9 mouse cellular contexts compared by ENCODE assay signal in the genomic region with DNA sequence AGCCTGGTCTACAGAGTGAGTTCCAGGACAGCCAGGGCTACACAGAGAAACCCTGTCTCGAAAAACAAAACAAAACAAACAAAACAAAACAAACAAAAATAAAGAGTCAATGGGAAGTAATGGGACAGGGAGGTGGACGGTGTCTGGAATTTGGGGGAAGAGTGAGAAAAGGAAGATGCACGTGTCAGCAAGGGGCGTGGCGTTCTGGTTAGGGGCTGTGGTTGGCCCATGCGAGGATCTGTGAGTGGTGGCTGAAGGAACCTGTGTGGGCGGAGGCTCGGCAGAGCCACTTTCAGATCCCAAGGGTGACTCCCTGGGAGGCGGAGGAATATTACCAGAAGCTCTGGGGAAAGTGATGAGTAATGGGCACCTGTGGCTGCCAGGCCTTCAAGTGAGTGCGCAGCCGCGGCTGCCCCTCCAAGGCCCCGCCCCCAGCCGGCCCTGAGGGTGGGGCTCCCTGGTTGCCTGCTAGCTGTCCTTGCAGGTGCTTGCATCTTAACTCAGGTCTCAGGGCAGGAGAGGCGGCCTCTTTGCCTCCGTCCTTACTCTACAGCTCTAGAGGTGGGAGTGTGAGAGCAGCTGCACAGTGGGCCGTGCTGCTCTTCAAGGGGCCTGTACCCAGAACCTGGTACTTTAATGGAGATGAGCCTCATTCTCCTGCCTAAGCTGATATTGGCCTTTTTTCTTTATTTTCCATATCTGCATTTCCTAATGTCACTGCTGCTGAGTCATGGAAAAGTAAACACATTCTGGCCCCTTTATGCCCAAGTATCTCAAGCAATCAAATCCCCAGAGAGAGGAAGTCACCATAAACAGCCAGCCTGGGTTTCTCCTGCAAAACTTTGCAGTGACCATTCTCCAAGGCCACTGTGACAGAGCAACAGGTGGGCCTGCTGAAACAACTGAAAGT. TPM values are rescaled to one million over a fixed set of nuclear protein-coding genes. Genes with fewer than 3 reads are reported as not detected.
DNase-seq lines count a peak whose midpoint lies in the region; ATAC-seq and TF ChIP-seq lines count a peak whose summit lies in the region.
"Had no signal": no experiment of that assay in that cellular context is flagged by ENCODE, and none has a peak within 500 bp of the region (broad histone marks: within the 10 kb centered on the region; RNA-seq: fewer than 3 reads in every experiment).

No protein-coding gene starts in this region.

- TF ChIP-seq CTCF in Patski (IDR thresholded peaks at IDR 0.05) = no peak

- in situ Hi-C loops in Patski (cut with MboI; ENCODE audit: low pct_unique_long_range_greater_than_20kb) = no loop called here

- ATAC-seq in Patski = peak; percentile 5
- ATAC-seq in erythroid progenitor cell, adult 5-6 weeks (replicated peaks; ENCODE audit: low FRiP score, poor library complexity, severe bottlenecking) = no peak
- ATAC-seq in frontal cortex, adult (ENCODE audit: low TSS enrichment) = no peak

- CTCF ChIA-PET in Patski (lab: Charles Lee) = no interaction called here

- intact Hi-C loops in left cerebral cortex, postnatal 4 days (cut with DNase I) = no loop called here
- intact Hi-C loops in gastrocnemius, postnatal 14 days (cut with DNase I; ENCODE audit: low total_unique reads) = no loop called here

- POLR2A ChIA-PET in Patski (lab: Charles Lee) = no interaction called here

- DNase-seq in left cerebral cortex, adult 18-20 months (ENCODE audit: low spot score in 2 of 2) = peak; percentile 30 to 49
- no peak for DNase-seq in left cerebral cortex, postnatal 4 days
- no peak for DNase-seq in Patski (ENCODE audit: low read depth, low spot score)
- DNase-seq in gastrocnemius, postnatal 14 days = peak; percentile 61
- DNase-seq in kidney, postnatal 4 days = peak; percentile 70 to 80
- DNase-seq in ovary, postnatal 36 days (ENCODE audit: low spot score) = peak; percentile 60

- H3K27me3 ChIP-seq in Patski = no peaks in the 10 kb centered on the region
- H3K27me3 ChIP-seq: neural tube, embryonic 13.5 days had no signal

RNA-seq across cellular contexts. Expression of a gene that starts 3.3 kb away (rescaled TPM):
- total RNA-seq in left cerebral cortex, adult 18-20 months (2021) = 10 to 100 TPM; 69.2 to 81.8 TPM
- 10 to 100 TPM; 54.7 to 61.3 TPM for total RNA-seq in left cerebral cortex, postnatal 4 days (2021)
- polyA plus RNA-seq in Patski (2021) = 61.0 TPM
- 10 to 100 TPM; 11.6 to 13.1 TPM for total RNA-seq in gastrocnemius, postnatal 14 days (2021)
- 5.0 TPM in 1 of 2 replicates, not detected in the other for total RNA-seq in erythroid progenitor cell, adult 5-6 weeks (2015; ENCODE audit: low replicate concordance)
- total RNA-seq in erythroid progenitor cell, adult 5-6 weeks (2017; ENCODE audit: low replicate concordance) = 0.64 TPM in 1 of 2 replicates, not detected in the other

RNA-seq across cellular contexts. Expression of a gene that starts 3.4 kb away (rescaled TPM):
- total RNA-seq in left cerebral cortex, adult 18-20 months (2021) = 10 to 100 TPM; 68.6 to 71.2 TPM
- 10 to 100 TPM; 52.1 to 55.8 TPM for total RNA-seq in left cerebral cortex, postnatal 4 days (2021)
- polyA plus RNA-seq in Patski (2021) = 49.6 TPM
- total RNA-seq in gastrocnemius, postnatal 14 days (2021) = 10 to 100 TPM; 16.1 to 17.4 TPM
- 13.0 and 15.5 TPM in 2 replicates for total RNA-seq in erythroid progenitor cell, adult 5-6 weeks (2015; ENCODE audit: low replicate concordance)
- 17.6 and 30.4 TPM in 2 replicates for total RNA-seq in erythroid progenitor cell, adult 5-6 weeks (2017; ENCODE audit: low replicate concordance)

RNA-seq across cellular contexts. Expression of a gene that starts 17.6 kb away (rescaled TPM):
- total RNA-seq in left cerebral cortex, adult 18-20 months (2021) = 10 to 100 TPM; 37.3 to 40.0 TPM
- 10 to 100 TPM; 44.7 to 48.7 TPM for total RNA-seq in left cerebral cortex, postnatal 4 days (2021)
- polyA plus RNA-seq in Patski (2021) = 53.1 TPM
- 10 to 100 TPM; 11.2 to 11.7 TPM for total RNA-seq in gastrocnemius, postnatal 14 days (2021)
- total RNA-seq in erythroid progenitor cell, adult 5-6 weeks (2015; ENCODE audit: low replicate concordance) = 15.9 and 24.7 TPM in 2 replicates
- total RNA-seq in erythroid progenitor cell, adult 5-6 weeks (2017; ENCODE audit: low replicate concordance) = 42.1 and 45.1 TPM in 2 replicates

RNA-seq across cellular contexts. Expression of a gene that starts 32.6 kb away (rescaled TPM):
- total RNA-seq in left cerebral cortex, adult 18-20 months (2021) = 10 to 100 TPM; 27.4 to 30.2 TPM
- total RNA-seq in left cerebral cortex, postnatal 4 days (2021) = 10 to 100 TPM; 28.5 to 28.9 TPM
- 65.8 TPM for polyA plus RNA-seq in Patski (2021)
- 10 to 100 TPM; 17.7 to 18.7 TPM for total RNA-seq in gastrocnemius, postnatal 14 days (2021)
- total RNA-seq in erythroid progenitor cell, adult 5-6 weeks (2015; ENCODE audit: low replicate concordance) = 18.0 TPM in 2 replicates
- 17.2 and 25.7 TPM in 2 replicates for total RNA-seq in erythroid progenitor cell, adult 5-6 weeks (2017; ENCODE audit: low replicate concordance)

RNA-seq across cellular contexts. Expression of a gene that starts 55.7 kb away (rescaled TPM):
- total RNA-seq in left cerebral cortex, adult 18-20 months (2021) = 1 to 10 TPM; 7.1 to 9.8 TPM
- total RNA-seq in left cerebral cortex, postnatal 4 days (2021) = 1 to 10 TPM; 4.9 to 6.9 TPM
- polyA plus RNA-seq in Patski (2021) = 0.44 TPM
- 1 to 10 TPM; 6.3 to 9.7 TPM for total RNA-seq in gastrocnemius, postnatal 14 days (2021)
- total RNA-seq in erythroid progenitor cell, adult 5-6 weeks (2015; ENCODE audit: low replicate concordance) = not detected in 2 replicates
- total RNA-seq in erythroid progenitor cell, adult 5-6 weeks (2017; ENCODE audit: low replicate concordance) = 0.77 and 12.5 TPM in 2 replicates

Comparison
In these comparisons a context has a peak if more than half of its experiments do, and no peak if none do; other contexts are left out.
1. DNase-seq: peak in left cerebral cortex, adult 18-20 months (2 of 2), gastrocnemius, postnatal 14 days (single experiment), kidney, postnatal 4 days (2 of 2) and ovary, postnatal 36 days (single experiment); none in left cerebral cortex, postnatal 4 days (single experiment) and Patski (single experiment).